Mouse (Mus musculus): ENCODE results near the gene Zdhhc6.

- TF ChIP-seq CTCF (IDR thresholded peaks at IDR 0.05; ENCODE audit: borderline replicate concordance, insufficient read depth, low read depth, low read length) (no peak), POLR2A (IDR thresholded peaks at IDR 0.05; ENCODE audit: borderline replicate concordance, insufficient read depth, low read length) (no peak)
These were observed 32.4 kb upstream of the Zdhhc6 start for GRCm38 (mm10) chr19:55348187-55348586.
